Mouse (Mus musculus): Measurements from ENCODE around the gene Bbc3.

DNA sequence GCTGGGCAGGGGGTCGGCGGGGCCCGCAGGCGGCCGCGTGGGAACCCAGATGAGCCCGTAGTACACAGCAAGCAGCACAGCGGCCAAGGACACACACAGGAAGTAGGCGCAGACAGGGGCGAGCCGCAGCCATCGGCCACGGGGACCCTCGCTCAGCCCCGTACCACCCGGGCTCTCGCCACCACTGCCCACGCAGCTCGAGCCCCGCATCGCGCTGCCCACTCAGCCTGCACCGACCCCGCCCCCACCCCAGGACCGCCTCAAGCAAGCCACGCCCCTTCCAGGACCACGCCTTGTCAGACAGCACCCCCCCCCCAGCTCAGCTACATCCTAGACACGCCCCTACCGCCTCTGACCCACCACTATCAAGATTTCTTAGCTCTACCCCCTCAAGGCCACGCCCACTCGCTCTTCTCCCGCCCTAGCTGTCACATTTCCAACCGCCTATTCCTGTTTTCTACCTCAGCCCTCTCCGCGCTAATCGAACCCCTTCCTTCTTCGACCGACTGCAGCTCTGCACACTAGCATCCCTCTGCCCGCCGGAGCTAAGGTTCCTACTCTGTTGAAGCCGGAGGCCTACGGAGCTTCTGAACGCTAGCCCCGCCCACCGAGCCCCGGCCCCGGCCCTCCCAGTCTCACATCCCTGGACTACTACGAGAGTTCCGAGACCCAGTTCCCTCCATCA lies 35.0 kb upstream of the Bbc3 start, which contains the start of gene Inafm1:
- TF ChIP-seq EP300 (IDR thresholded peaks at IDR 0.05; ENCODE audit: low read length) (no peak), POLR2A (IDR thresholded peaks at IDR 0.05; ENCODE audit: low read depth, low read length) (no peak; the same call in 1 of the 2 replicates), SMC3 (IDR thresholded peaks at IDR 0.05; ENCODE audit: low read depth, low read length) (no peak), IRF4 (IDR thresholded peaks at IDR 0.05; ENCODE audit: low read depth, low read length) (no peak), TCF12 (IDR thresholded peaks at IDR 0.05; ENCODE audit: low read depth, low read length) (no peak)

Measured in CH12.LX (cell line).